Mouse (Mus musculus): ENCODE measurements around the gene Slc24a3. TPM values are rescaled to one million over a fixed set of nuclear protein-coding genes. Genes with fewer than 3 reads are reported as not detected.
A peak's percentile ranks its signal among the peaks of the same experiment; 100 is the strongest.

Slc24a3 gene
- total RNA-seq, 2 experiments from 2014 or later, result 93.2 to 98.8 TPM

GRCm38 (mm10) chr2:145196501-145197042 is 29.0 kb downstream of the Slc24a3 start:
- peak in 1 of 2 experiments; percentile 10 for DNase-seq (ENCODE audit: low spot score in 2 of 2)

- peak; percentile 54 to 62 for DNase-seq (ENCODE audit: low spot score in 2 of 2)
Measured at GRCm38 (mm10) chr2:145197076-145197475, 29.5 kb downstream of the Slc24a3 start.

GRCm38 (mm10) chr2:145213587-145213986 is 46.0 kb downstream of the Slc24a3 start:
- DNase-seq (ENCODE audit: low spot score in 2 of 2), result no peak

GRCm38 (mm10) chr2:145214086-145214831 is 46.7 kb downstream of the Slc24a3 start:
- DNase-seq (ENCODE audit: low spot score in 2 of 2), result no peak

- no peak for DNase-seq (ENCODE audit: low spot score in 2 of 2)
Measured at GRCm38 (mm10) chr2:145216580-145216979, 49.0 kb downstream of the Slc24a3 start.

GRCm38 (mm10) chr2:145217422-145217821 is 49.9 kb downstream of the Slc24a3 start:
- DNase-seq (ENCODE audit: low spot score in 2 of 2), result no peak

GRCm38 (mm10) chr2:145219246-145219645 is 51.7 kb downstream of the Slc24a3 start:
- DNase-seq (ENCODE audit: low spot score in 2 of 2), result no peak

GRCm38 (mm10) chr2:145223646-145224045 is 56.1 kb downstream of the Slc24a3 start:
- DNase-seq (ENCODE audit: low spot score in 2 of 2), result no peak

GRCm38 (mm10) chr2:145225640-145226039 is 58.1 kb downstream of the Slc24a3 start:
- DNase-seq (ENCODE audit: low spot score in 2 of 2), result no peak

GRCm38 (mm10) chr2:145226100-145226499 is 58.5 kb downstream of the Slc24a3 start:
- DNase-seq (ENCODE audit: low spot score in 2 of 2), result no peak

- no peak for DNase-seq (ENCODE audit: low spot score in 2 of 2)
Measured at GRCm38 (mm10) chr2:145227351-145227750, 59.8 kb downstream of the Slc24a3 start.

GRCm38 (mm10) chr2:145232764-145233484 is 65.4 kb downstream of the Slc24a3 start:
- DNase-seq (ENCODE audit: low spot score in 2 of 2), result no peak

GRCm38 (mm10) chr2:145233547-145234398 is 66.2 kb downstream of the Slc24a3 start:
- peak; percentile 16 to 22 for DNase-seq (ENCODE audit: low spot score in 2 of 2)

GRCm38 (mm10) chr2:145246384-145246783 is 78.8 kb downstream of the Slc24a3 start:
- no peak for DNase-seq (ENCODE audit: low spot score in 2 of 2)

GRCm38 (mm10) chr2:145248185-145248584 is 80.6 kb downstream of the Slc24a3 start:
- no peak for DNase-seq (ENCODE audit: low spot score in 2 of 2)

GRCm38 (mm10) chr2:145257332-145257731 is 89.8 kb downstream of the Slc24a3 start:
- DNase-seq (ENCODE audit: low spot score in 2 of 2), result no peak

- DNase-seq (ENCODE audit: low spot score in 2 of 2), result no peak
Measured at GRCm38 (mm10) chr2:145257855-145258254, 90.3 kb downstream of the Slc24a3 start.

- DNase-seq (ENCODE audit: low spot score in 2 of 2), result no peak
Measured at GRCm38 (mm10) chr2:145260574-145260973, 93.0 kb downstream of the Slc24a3 start.

- no peak for DNase-seq (ENCODE audit: low spot score in 2 of 2)
Measured at GRCm38 (mm10) chr2:145262153-145262552, 94.6 kb downstream of the Slc24a3 start.

- DNase-seq (ENCODE audit: low spot score in 2 of 2), result no peak
Measured at GRCm38 (mm10) chr2:145266723-145267122, 99.2 kb downstream of the Slc24a3 start.

- no peak for DNase-seq (ENCODE audit: low spot score in 2 of 2)
Measured at GRCm38 (mm10) chr2:145268971-145269370, 101.4 kb downstream of the Slc24a3 start.
